Mouse (Mus musculus): Measurements from ENCODE around the gene Fam155a. TPM values are rescaled to one million over a fixed set of nuclear protein-coding genes. Genes with fewer than 3 reads are reported as not detected.

Gene Fam155a
- polyA plus RNA-seq, 1 experiment from 2014 or later = 0.16 TPM

- no peaks in the 10 kb centered on the region for H3K9me3 ChIP-seq (replicated peaks)
- no peak for ATAC-seq (ENCODE audit: low read depth)
- no peaks in the 10 kb centered on the region for H3K27me3 ChIP-seq
- H3K4me1 ChIP-seq (replicated peaks) = no peaks in the 10 kb centered on the region
- no peak overlapping the region for H3K9ac ChIP-seq
- DNase-seq = no peak
- WGBS (ENCODE audit: insufficient replicate concordance) = 53% methylated on average over 5 of the region's 5 CpGs
- no peak overlapping the region for H3K4me3 ChIP-seq (replicated peaks)
- H3K36me3 ChIP-seq = no peaks in the 10 kb centered on the region
- H3K4me2 ChIP-seq = no peak overlapping the region
- no peak overlapping the region for H3K27ac ChIP-seq
Observed at GRCm38 (mm10) chr8:9482565-9482964, 288.4 kb downstream of the Fam155a start.

GRCm38 (mm10) chr8:9471290-9471689 lies 299.7 kb downstream of the Fam155a start:
- DNase-seq (no peak), ATAC-seq (ENCODE audit: low read depth) (no peak)
- no peak overlapping the region for H3K4me2 ChIP-seq
- no peaks in the 10 kb centered on the region for H3K27me3 ChIP-seq
- H3K36me3 ChIP-seq = no peaks in the 10 kb centered on the region
- H3K9ac ChIP-seq = no peak overlapping the region
- no peak overlapping the region for H3K27ac ChIP-seq
- 58% methylated on average over 5 of the region's 5 CpGs for WGBS (ENCODE audit: insufficient replicate concordance)
- H3K4me1 ChIP-seq (replicated peaks) = no peaks in the 10 kb centered on the region
- H3K4me3 ChIP-seq (replicated peaks) = no peak overlapping the region
- no peaks in the 10 kb centered on the region for H3K9me3 ChIP-seq (replicated peaks)

GRCm38 (mm10) chr8:9470114-9470513 lies 300.8 kb downstream of the Fam155a start:
- H3K4me3 ChIP-seq (replicated peaks) = no peak overlapping the region
- no peak overlapping the region for H3K27ac ChIP-seq
- 57% methylated on average over 3 of the region's 3 CpGs for WGBS (ENCODE audit: insufficient replicate concordance)
- H3K9ac ChIP-seq = no peak overlapping the region
- ATAC-seq (ENCODE audit: low read depth) = no peak
- no peaks in the 10 kb centered on the region for H3K36me3 ChIP-seq
- no peaks in the 10 kb centered on the region for H3K9me3 ChIP-seq (replicated peaks)
- no peaks in the 10 kb centered on the region for H3K27me3 ChIP-seq
- no peak for DNase-seq
- H3K4me1 ChIP-seq (replicated peaks) = no peaks in the 10 kb centered on the region
- no peak overlapping the region for H3K4me2 ChIP-seq

- H3K27me3 ChIP-seq = no peaks in the 10 kb centered on the region
- H3K27ac ChIP-seq = no peak overlapping the region
- no peaks in the 10 kb centered on the region for H3K36me3 ChIP-seq
- H3K9ac ChIP-seq = no peak overlapping the region
- ATAC-seq (ENCODE audit: low read depth) (no peak), DNase-seq (no peak)
- H3K4me1 ChIP-seq (replicated peaks) = no peaks in the 10 kb centered on the region
- H3K4me3 ChIP-seq (replicated peaks) = no peak overlapping the region
- WGBS (ENCODE audit: insufficient replicate concordance) = 44% methylated on average over 4 of the region's 4 CpGs
- H3K4me2 ChIP-seq = no peak overlapping the region
- no peaks in the 10 kb centered on the region for H3K9me3 ChIP-seq (replicated peaks)
Observed at GRCm38 (mm10) chr8:9461111-9461510, 309.9 kb downstream of the Fam155a start.

- no peak overlapping the region for H3K27ac ChIP-seq
- ATAC-seq (ENCODE audit: low read depth) (no peak), DNase-seq (no peak)
- WGBS (ENCODE audit: insufficient replicate concordance) = 68% methylated on average over 2 of the region's 2 CpGs
- no peaks in the 10 kb centered on the region for H3K27me3 ChIP-seq
- H3K9me3 ChIP-seq (replicated peaks) = no peaks in the 10 kb centered on the region
- H3K4me3 ChIP-seq (replicated peaks) = no peak overlapping the region
- no peaks in the 10 kb centered on the region for H3K36me3 ChIP-seq
- H3K4me1 ChIP-seq (replicated peaks) = no peaks in the 10 kb centered on the region
- no peak overlapping the region for H3K4me2 ChIP-seq
- H3K9ac ChIP-seq = no peak overlapping the region
Observed at GRCm38 (mm10) chr8:9460707-9461106, 310.3 kb downstream of the Fam155a start.

- H3K27me3 ChIP-seq = no peaks in the 10 kb centered on the region
- H3K4me2 ChIP-seq = no peak overlapping the region
- no peak overlapping the region for H3K4me3 ChIP-seq (replicated peaks)
- ATAC-seq (ENCODE audit: low read depth) (no peak), DNase-seq (no peak)
- H3K4me1 ChIP-seq (replicated peaks) = no peaks in the 10 kb centered on the region
- H3K27ac ChIP-seq = no peak overlapping the region
- H3K36me3 ChIP-seq = no peaks in the 10 kb centered on the region
- H3K9ac ChIP-seq = no peak overlapping the region
- H3K9me3 ChIP-seq (replicated peaks) = no peaks in the 10 kb centered on the region
- WGBS (ENCODE audit: insufficient replicate concordance) = 73% methylated on average over 11 of the region's 11 CpGs
Observed at GRCm38 (mm10) chr8:9458614-9459013, 312.3 kb downstream of the Fam155a start.

- no peak overlapping the region for H3K9ac ChIP-seq
- no peaks in the 10 kb centered on the region for H3K9me3 ChIP-seq (replicated peaks)
- no peak overlapping the region for H3K4me2 ChIP-seq
- no peak overlapping the region for H3K4me3 ChIP-seq (replicated peaks)
- H3K27ac ChIP-seq = no peak overlapping the region
- no peaks in the 10 kb centered on the region for H3K4me1 ChIP-seq (replicated peaks)
- H3K36me3 ChIP-seq = no peaks in the 10 kb centered on the region
- H3K27me3 ChIP-seq = no peaks in the 10 kb centered on the region
- ATAC-seq (ENCODE audit: low read depth) (no peak), DNase-seq (no peak)
- 48% methylated on average over 4 of the region's 4 CpGs for WGBS (ENCODE audit: insufficient replicate concordance)
Observed at GRCm38 (mm10) chr8:9455138-9455537, 315.8 kb downstream of the Fam155a start.

GRCm38 (mm10) chr8:9453742-9454141 lies 317.2 kb downstream of the Fam155a start:
- WGBS (ENCODE audit: insufficient replicate concordance) = 65% methylated on average over 5 of the region's 5 CpGs
- ATAC-seq (ENCODE audit: low read depth) (no peak), DNase-seq (no peak)
- no peak overlapping the region for H3K4me2 ChIP-seq
- no peaks in the 10 kb centered on the region for H3K4me1 ChIP-seq (replicated peaks)
- H3K9ac ChIP-seq = no peak overlapping the region
- no peaks in the 10 kb centered on the region for H3K27me3 ChIP-seq
- no peaks in the 10 kb centered on the region for H3K36me3 ChIP-seq
- H3K27ac ChIP-seq = no peak overlapping the region
- H3K9me3 ChIP-seq (replicated peaks) = no peaks in the 10 kb centered on the region
- no peak overlapping the region for H3K4me3 ChIP-seq (replicated peaks)

- H3K27me3 ChIP-seq = no peaks in the 10 kb centered on the region
- H3K27ac ChIP-seq = no peak overlapping the region
- 39% methylated on average over 4 of the region's 4 CpGs for WGBS (ENCODE audit: insufficient replicate concordance)
- H3K9me3 ChIP-seq (replicated peaks) = no peaks in the 10 kb centered on the region
- DNase-seq = no peak
- H3K36me3 ChIP-seq = no peaks in the 10 kb centered on the region
- H3K4me1 ChIP-seq (replicated peaks) = no peaks in the 10 kb centered on the region
- ATAC-seq (ENCODE audit: low read depth) = no peak
- H3K4me2 ChIP-seq = no peak overlapping the region
- no peak overlapping the region for H3K9ac ChIP-seq
- H3K4me3 ChIP-seq (replicated peaks) = no peak overlapping the region
Observed at GRCm38 (mm10) chr8:9451543-9451942, 319.4 kb downstream of the Fam155a start.

GRCm38 (mm10) chr8:9448613-9449012 lies 322.3 kb downstream of the Fam155a start:
- 52% methylated on average over 7 of the region's 7 CpGs for WGBS (ENCODE audit: insufficient replicate concordance)

GRCm38 (mm10) chr8:9437822-9438221 lies 333.1 kb downstream of the Fam155a start:
- WGBS (ENCODE audit: insufficient replicate concordance) = 19% methylated on average over 4 of the region's 4 CpGs
- Histone ChIP-seq H3K4me3 (replicated peaks) (no peak overlapping the region), H3K36me3 (no peaks in the 10 kb centered on the region), H3K9me3 (replicated peaks) (no peaks in the 10 kb centered on the region), H3K4me1 (replicated peaks) (no peaks in the 10 kb centered on the region), H3K4me2 (no peak overlapping the region), H3K9ac (no peak overlapping the region), H3K27me3 (no peaks in the 10 kb centered on the region), H3K27ac (no peak overlapping the region)
- DNase-seq (no peak), ATAC-seq (ENCODE audit: low read depth) (no peak)

More at GRCm38 (mm10) chr8:9448613-9449012, 322.3 kb downstream of the Fam155a start:
- no peaks in the 10 kb centered on the region for H3K9me3 ChIP-seq (replicated peaks)
- H3K4me1 ChIP-seq (replicated peaks) = no peaks in the 10 kb centered on the region
- H3K36me3 ChIP-seq = no peaks in the 10 kb centered on the region
- H3K27ac ChIP-seq = no peak overlapping the region
- no peak overlapping the region for H3K4me3 ChIP-seq (replicated peaks)
- H3K4me2 ChIP-seq = no peak overlapping the region
- ATAC-seq (ENCODE audit: low read depth) = no peak
- no peaks in the 10 kb centered on the region for H3K27me3 ChIP-seq
- no peak for DNase-seq
- H3K9ac ChIP-seq = no peak overlapping the region

GRCm38 (mm10) chr8:9435501-9435900 lies 335.5 kb downstream of the Fam155a start:
- 40% methylated on average over 10 of the region's 10 CpGs for WGBS (ENCODE audit: insufficient replicate concordance)
- Histone ChIP-seq H3K4me1 (replicated peaks) (no peaks in the 10 kb centered on the region), H3K27me3 (no peaks in the 10 kb centered on the region), H3K9me3 (replicated peaks) (no peaks in the 10 kb centered on the region), H3K9ac (no peak overlapping the region), H3K36me3 (no peaks in the 10 kb centered on the region), H3K4me2 (no peak overlapping the region), H3K4me3 (replicated peaks) (no peak overlapping the region), H3K27ac (no peak overlapping the region)
- ATAC-seq (ENCODE audit: low read depth) (no peak), DNase-seq (no peak)

All from liver, embryonic 13.5 days (tissue).